Mouse (Mus musculus) ES-Bruce4 (cell line): ENCODE measurements around the gene Fam241a. TPM values are rescaled to one million over a fixed set of nuclear protein-coding genes. Genes with fewer than 3 reads are reported as not detected.

Source experiments
- H3K27ac ChIP-seq: 2 replicates; pipeline ENCODE4 v1.5.1; 2012; ENCODE audit warnings: low read length, inconsistent platforms; ENCODE audit not compliant: insufficient read depth
- H3K27me3 ChIP-seq: 2 replicates; pipeline ENCODE4 v1.6.1; 2012; ENCODE audit warnings: mild to moderate bottlenecking, low read length, inconsistent platforms; ENCODE audit not compliant: control insufficient read depth, poor library complexity, insufficient read depth, severe bottlenecking
- H3K36me3 ChIP-seq: 2 replicates; pipeline ENCODE4 v1.6.1; 2012; ENCODE audit warnings: inconsistent platforms, mild to moderate bottlenecking, low read length, moderate library complexity; ENCODE audit not compliant: control insufficient read depth, poor library complexity, insufficient read depth, severe bottlenecking
- H3K4me1 ChIP-seq: one replicate; pipeline ENCODE4 v1.8.1; 2011; ENCODE audit warnings: low read length; ENCODE audit not compliant: control insufficient read depth, insufficient read depth
- H3K4me3 ChIP-seq: 2 replicates; pipeline ENCODE4 v1.5.1; 2011; ENCODE audit warnings: low read depth, mild to moderate bottlenecking, low read length
- H3K9ac ChIP-seq: 2 replicates; pipeline ENCODE4 v1.6.1; 2012; ENCODE audit warnings: low read depth, mild to moderate bottlenecking, inconsistent platforms; ENCODE audit not compliant: poor library complexity, severe bottlenecking
- H3K9me3 ChIP-seq: replicated peaks from 2 replicates; pipeline ENCODE4 v1.6.1; 2012; ENCODE audit warnings: mild to moderate bottlenecking, low read length, inconsistent platforms; ENCODE audit not compliant: control insufficient read depth, poor library complexity, insufficient read depth, severe bottlenecking
- CTCF ChIP-seq: IDR thresholded peaks from one replicate; pipeline ENCODE4 v1.8.1; 2011; ENCODE audit warnings: low read depth, low read length
- EP300 ChIP-seq: IDR thresholded peaks from 2 replicates; pipeline ENCODE4 v1.6.1; 2011; ENCODE audit warnings: low read depth, low read length; ENCODE audit not compliant: insufficient read depth
- POLR2A ChIP-seq: IDR thresholded peaks from one replicate; pipeline ENCODE4 v1.8.1; 2011; ENCODE audit warnings: low read length; ENCODE audit not compliant: insufficient read depth
- polyA plus RNA-seq: library from polyadenylated mRNA; stranded (reverse); fragments of >200 nt; gene quantifications from 2 replicates; pipeline ENCODE4 v1.2.4, GENCODE M21; 2011; ENCODE audit warnings: low read depth; ENCODE audit not compliant: missing spikeins, insufficient read depth, insufficient read length

The Fam241a gene
- polyA plus RNA-seq, 1 experiment, result 2.5 TPM

GRCm38 (mm10) chr3:127890008-127890407 lies 6.1 kb downstream of the Fam241a start:
- no peak overlapping the region for H3K27ac ChIP-seq
- H3K4me1 ChIP-seq, result peaks cover 2% of the 10 kb centered on the region
- H3K27me3 ChIP-seq, result no peaks in the 10 kb centered on the region
- no peak for TF ChIP-seq CTCF
- TF ChIP-seq POLR2A, result no peak
- TF ChIP-seq EP300, result no peak
- H3K9ac ChIP-seq, result no peak overlapping the region
- no peak overlapping the region for H3K4me3 ChIP-seq
- H3K9me3 ChIP-seq, result no peaks in the 10 kb centered on the region
- H3K36me3 ChIP-seq, result no peaks in the 10 kb centered on the region

GRCm38 (mm10) chr3:127889570-127889969 lies 6.6 kb downstream of the Fam241a start:
- TF ChIP-seq CTCF, result no peak
- no peak for TF ChIP-seq EP300
- no peak for TF ChIP-seq POLR2A
- no peak overlapping the region for H3K27ac ChIP-seq
- H3K9me3 ChIP-seq, result no peaks in the 10 kb centered on the region
- H3K4me1 ChIP-seq, result peaks cover 2% of the 10 kb centered on the region
- H3K27me3 ChIP-seq, result no peaks in the 10 kb centered on the region
- H3K4me3 ChIP-seq, result no peak overlapping the region
- H3K9ac ChIP-seq, result no peak overlapping the region
- no peaks in the 10 kb centered on the region for H3K36me3 ChIP-seq

- no peak overlapping the region for H3K4me3 ChIP-seq
- H3K27me3 ChIP-seq, result no peaks in the 10 kb centered on the region
- H3K4me1 ChIP-seq, result no peaks in the 10 kb centered on the region
- no peaks in the 10 kb centered on the region for H3K36me3 ChIP-seq
- H3K27ac ChIP-seq, result no peak overlapping the region
- H3K9ac ChIP-seq, result no peak overlapping the region
- no peak for TF ChIP-seq CTCF
- TF ChIP-seq POLR2A, result no peak
- TF ChIP-seq EP300, result no peak
- no peaks in the 10 kb centered on the region for H3K9me3 ChIP-seq
Measured at GRCm38 (mm10) chr3:127881684-127882083, 14.4 kb downstream of the Fam241a start.

GRCm38 (mm10) chr3:127879968-127880367 lies 16.2 kb downstream of the Fam241a start:
- no peak overlapping the region for H3K27ac ChIP-seq
- H3K4me1 ChIP-seq, result no peaks in the 10 kb centered on the region
- H3K36me3 ChIP-seq, result no peaks in the 10 kb centered on the region
- H3K9me3 ChIP-seq, result no peaks in the 10 kb centered on the region
- H3K27me3 ChIP-seq, result no peaks in the 10 kb centered on the region
- TF ChIP-seq POLR2A, result no peak
- TF ChIP-seq EP300, result no peak
- TF ChIP-seq CTCF, result no peak
- no peak overlapping the region for H3K4me3 ChIP-seq
- H3K9ac ChIP-seq, result no peak overlapping the region

GRCm38 (mm10) chr3:127875509-127875908 lies 20.6 kb downstream of the Fam241a start:
- no peak overlapping the region for H3K27ac ChIP-seq
- H3K27me3 ChIP-seq, result no peaks in the 10 kb centered on the region
- no peaks in the 10 kb centered on the region for H3K9me3 ChIP-seq
- no peak for TF ChIP-seq POLR2A
- no peak for TF ChIP-seq CTCF
- TF ChIP-seq EP300, result no peak
- no peak overlapping the region for H3K9ac ChIP-seq
- H3K36me3 ChIP-seq, result no peaks in the 10 kb centered on the region
- no peak overlapping the region for H3K4me3 ChIP-seq
- H3K4me1 ChIP-seq, result no peaks in the 10 kb centered on the region

GRCm38 (mm10) chr3:127875059-127875458 lies 21.1 kb downstream of the Fam241a start:
- no peak overlapping the region for H3K9ac ChIP-seq
- no peak for TF ChIP-seq EP300
- TF ChIP-seq POLR2A, result no peak
- no peak for TF ChIP-seq CTCF
- H3K9me3 ChIP-seq, result no peaks in the 10 kb centered on the region
- no peaks in the 10 kb centered on the region for H3K4me1 ChIP-seq
- no peak overlapping the region for H3K27ac ChIP-seq
- no peaks in the 10 kb centered on the region for H3K36me3 ChIP-seq
- H3K4me3 ChIP-seq, result no peak overlapping the region
- no peaks in the 10 kb centered on the region for H3K27me3 ChIP-seq
